10 mouse cellular contexts compared by ENCODE assay signal in genomic region chr3:115596523-115596922, GRCm38 (mm10).
DNase-seq lines count a peak whose midpoint lies in the region; ATAC-seq lines count a peak whose summit lies in the region.
"Had no signal": no experiment of that assay in that cellular context is flagged by ENCODE, and none has a peak within 500 bp of the region (broad histone marks: within the 10 kb centered on the region; RNA-seq: fewer than 3 reads in every experiment).

No protein-coding gene starts in this region.

- ATAC-seq in midbrain, embryonic 16.5 days = no peak
- peak; percentile 41; the same call in 1 of the 2 replicates for ATAC-seq in intestine, embryonic 15.5 days

- no peaks in the 10 kb centered on the region for H3K9me3 ChIP-seq in midbrain, embryonic 10.5 days (replicated peaks)
- H3K9me3 ChIP-seq in midbrain, embryonic 16.5 days (replicated peaks; ENCODE audit: control insufficient read depth, low read length, poor library complexity, severe bottlenecking) = no peaks in the 10 kb centered on the region
- H3K9me3 ChIP-seq in intestine, embryonic 15.5 days = no peaks in the 10 kb centered on the region
- H3K9me3 ChIP-seq: embryonic facial prominence, embryonic 12.5 days; midbrain, embryonic 12.5 days had no signal

- no peak overlapping the region for H3K9ac ChIP-seq in midbrain, embryonic 16.5 days (ENCODE audit: low read depth, low read length)
- H3K9ac ChIP-seq in intestine, embryonic 15.5 days = no peak overlapping the region
- H3K9ac ChIP-seq: embryonic facial prominence, embryonic 12.5 days; midbrain, embryonic 12.5 days had no signal

- no peak overlapping the region for H3K4me2 ChIP-seq in midbrain, embryonic 16.5 days (ENCODE audit: low read length)
- no peak overlapping the region for H3K4me2 ChIP-seq in intestine, embryonic 15.5 days (replicated peaks)
- H3K4me2 ChIP-seq: embryonic facial prominence, embryonic 12.5 days; midbrain, embryonic 12.5 days had no signal

- DNase-seq in midbrain, embryonic 10.5 days (ENCODE audit: low spot score) = peak; percentile 47
- peak; percentile 4 for DNase-seq in cerebellum, adult 11-12 months
- DNase-seq in frontal cortex, postnatal 36 days (ENCODE audit: low spot score in 2 of 2) = peak; percentile 39 to 51
- peak; percentile 47 for DNase-seq in left cerebral cortex, postnatal 4 days
- DNase-seq in naive thymus-derived CD4-positive, alpha-beta T cell, adult 2 months (ENCODE audit: low read depth) = peak; percentile 90
- peak; percentile 36 for DNase-seq in testis, postnatal 14 days (ENCODE audit: low spot score)

- intact Hi-C loops in left cerebral cortex, postnatal 4 days (cut with DNase I) = no loop called here

- H3K27me3 ChIP-seq in midbrain, embryonic 10.5 days (ENCODE audit: low read depth, poor library complexity, severe bottlenecking) = no peaks in the 10 kb centered on the region
- H3K27me3 ChIP-seq in midbrain, embryonic 16.5 days (ENCODE audit: control insufficient read depth, insufficient read depth, low read depth, low read length) = no peaks in the 10 kb centered on the region
- H3K27me3 ChIP-seq in intestine, embryonic 15.5 days (replicated peaks) = no peaks in the 10 kb centered on the region
- H3K27me3 ChIP-seq: embryonic facial prominence, embryonic 12.5 days; midbrain, embryonic 12.5 days had no signal

- no peaks in the 10 kb centered on the region for H3K36me3 ChIP-seq in midbrain, embryonic 10.5 days
- H3K36me3 ChIP-seq in midbrain, embryonic 16.5 days (ENCODE audit: control insufficient read depth, insufficient read depth, low read length) = no peaks in the 10 kb centered on the region
- H3K36me3 ChIP-seq in intestine, embryonic 15.5 days = no peaks in the 10 kb centered on the region
- H3K36me3 ChIP-seq: embryonic facial prominence, embryonic 12.5 days; midbrain, embryonic 12.5 days had no signal

- no peak overlapping the region for H3K27ac ChIP-seq in midbrain, embryonic 10.5 days (replicated peaks)
- H3K27ac ChIP-seq in midbrain, embryonic 16.5 days (ENCODE audit: low read length) = no peak overlapping the region
- no peak overlapping the region for H3K27ac ChIP-seq in intestine, embryonic 15.5 days
- H3K27ac ChIP-seq: embryonic facial prominence, embryonic 12.5 days; midbrain, embryonic 12.5 days had no signal

- H3K4me3 ChIP-seq in midbrain, embryonic 10.5 days = no peak overlapping the region
- no peak overlapping the region for H3K4me3 ChIP-seq in midbrain, embryonic 16.5 days (ENCODE audit: low read depth, low read length)
- no peak overlapping the region for H3K4me3 ChIP-seq in intestine, embryonic 15.5 days (replicated peaks)
- H3K4me3 ChIP-seq: embryonic facial prominence, embryonic 12.5 days; midbrain, embryonic 12.5 days had no signal

- H3K4me1 ChIP-seq in midbrain, embryonic 10.5 days = no peaks in the 10 kb centered on the region
- H3K4me1 ChIP-seq in midbrain, embryonic 16.5 days (ENCODE audit: control insufficient read depth, insufficient read depth, low read length) = no peaks in the 10 kb centered on the region
- no peaks in the 10 kb centered on the region for H3K4me1 ChIP-seq in intestine, embryonic 15.5 days (replicated peaks)
- H3K4me1 ChIP-seq: embryonic facial prominence, embryonic 12.5 days; midbrain, embryonic 12.5 days had no signal

- WGBS in midbrain, embryonic 10.5 days = 45% methylated on average over 6 of the region's 6 CpGs
- WGBS in midbrain, embryonic 16.5 days = 44% methylated on average over 6 of the region's 6 CpGs
- WGBS in intestine, embryonic 15.5 days = 33% methylated on average over 6 of the region's 6 CpGs

Comparison
In these comparisons a context has a peak if more than half of its experiments do, and no peak if none do; other contexts are left out.
1. DNase-seq: peak in every context shown above with its lines; median percentile 90 in naive thymus-derived CD4-positive, alpha-beta T cell, adult 2 months; 47 in midbrain, embryonic 10.5 days; 47 in left cerebral cortex, postnatal 4 days; 45 in frontal cortex, postnatal 36 days; 36 in testis, postnatal 14 days; 4 in cerebellum, adult 11-12 months.